Mouse (Mus musculus) lung, postnatal 10 days (tissue): Measurements from ENCODE around the gene Slc27a1.

Experiments used
- DNase-seq: peaks from one replicate; pipeline ENCODE4 v3.0.0; 2021

The Slc27a1 gene

DNA sequence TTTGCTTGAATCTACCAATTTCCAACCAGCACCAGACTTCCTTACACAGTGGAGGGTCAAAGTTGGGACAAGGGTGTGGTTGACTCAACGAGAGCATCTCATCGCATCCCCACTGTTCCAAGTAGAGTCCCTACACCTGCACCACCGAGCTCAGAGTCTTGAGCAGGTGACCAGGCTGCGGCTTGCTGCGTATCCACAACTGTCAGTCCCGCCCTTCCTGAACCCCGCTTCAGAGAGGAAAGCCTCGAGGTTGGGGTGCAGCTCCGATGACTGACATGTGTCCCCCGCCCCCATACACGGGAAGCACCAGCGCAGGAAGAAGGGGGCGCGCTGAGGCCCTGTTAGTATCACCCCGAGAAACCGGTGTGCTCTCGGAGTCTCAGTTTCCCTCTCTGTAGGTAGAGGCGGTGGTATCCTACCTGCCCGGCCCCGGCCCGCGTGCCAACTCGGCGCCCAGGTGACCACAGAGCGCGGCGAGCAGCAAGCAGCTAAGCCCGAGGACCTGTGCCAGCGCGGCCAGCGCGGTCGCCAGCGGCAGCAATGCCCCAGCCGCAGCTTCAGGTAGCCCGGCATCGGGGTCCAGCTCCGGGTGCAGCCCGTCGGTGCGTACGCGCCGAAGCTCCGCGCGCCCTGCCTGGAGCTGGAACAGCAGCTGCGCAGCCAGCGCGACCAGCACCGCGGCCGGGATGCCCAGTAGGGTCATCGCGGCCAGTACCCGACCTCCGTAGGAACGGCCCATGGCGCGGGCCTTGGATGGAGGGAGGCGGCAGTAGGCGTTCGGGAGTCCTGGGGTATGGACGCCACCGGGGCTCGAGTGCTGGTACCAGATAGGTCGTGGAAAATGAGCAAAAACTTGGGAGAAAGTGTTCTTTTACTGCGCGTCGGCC is 10.4 kb upstream of the Slc27a1 start, which contains the start of gene Tmem221:
Gene Tmem221 (minus strand): TSS at position 801 of the 887 bp plus-strand sequence.
- DNase-seq = no peak

GRCm38 (mm10) chr8:71558958-71559690 is 9.6 kb upstream of the Slc27a1 start:
- DNase-seq = peak; percentile 90

GRCm38 (mm10) chr8:71560071-71560470 is 8.6 kb upstream of the Slc27a1 start:
- no peak for DNase-seq

DNA sequence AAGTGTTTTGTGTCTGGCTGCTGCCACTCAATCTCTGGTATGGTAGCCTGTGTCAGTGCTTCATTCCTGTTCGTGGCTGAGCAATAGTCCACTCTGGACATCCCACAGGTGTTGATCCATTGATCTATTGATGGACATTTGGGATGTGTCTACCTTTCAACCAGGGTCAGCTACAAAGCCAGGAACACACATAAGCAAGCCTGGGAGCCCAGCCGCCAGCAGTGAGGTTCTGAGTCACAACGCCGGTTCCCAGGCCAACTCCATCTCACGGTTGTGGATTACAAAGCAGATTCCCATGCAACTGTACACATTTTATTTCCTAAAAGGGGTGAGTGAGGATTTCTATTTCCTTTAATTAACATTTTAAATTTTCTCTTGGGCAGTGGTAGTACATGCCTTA is 7.9 kb upstream of the Slc27a1 start:
- no peak for DNase-seq

DNA sequence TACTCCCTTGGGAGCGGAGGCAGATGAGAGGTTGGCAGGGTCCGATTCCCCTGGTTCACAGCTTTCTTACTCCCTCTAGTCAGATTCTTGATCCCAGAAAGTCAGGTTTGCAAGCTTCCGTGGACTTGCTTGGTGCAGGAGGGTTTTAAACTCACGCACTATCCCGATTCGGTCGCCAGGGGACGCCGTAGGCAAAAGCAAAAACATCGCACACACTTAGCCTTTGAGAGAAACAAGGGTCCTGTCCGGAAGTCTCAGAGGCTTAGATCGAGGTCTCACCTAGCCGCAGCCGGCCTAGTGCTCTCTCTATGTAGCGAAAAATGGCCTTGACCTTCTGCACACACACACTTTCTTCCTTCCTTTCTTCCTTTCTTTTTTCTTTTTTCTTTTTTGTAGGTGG is 7.3 kb upstream of the Slc27a1 start:
- peak; percentile 74 for DNase-seq

DNA sequence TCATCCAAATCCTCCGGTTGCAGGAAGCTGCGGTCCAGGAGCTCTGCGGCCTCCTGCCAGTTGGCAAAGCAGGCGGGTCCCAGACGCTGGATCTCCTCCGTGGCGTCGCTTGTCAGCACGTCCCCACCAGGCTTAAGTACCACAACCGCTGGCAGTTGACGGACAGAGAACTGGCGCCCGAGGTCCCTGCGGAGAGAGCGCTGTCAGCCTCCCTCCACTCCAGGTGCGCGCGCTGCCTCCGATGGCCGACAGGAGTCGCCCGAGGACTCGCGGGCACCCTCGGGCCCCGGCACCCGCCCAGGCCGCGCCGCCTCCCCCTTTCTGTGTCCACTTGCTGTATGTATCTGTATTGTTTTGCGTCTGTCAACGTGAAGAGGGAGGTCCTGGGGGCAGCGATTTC is 5.9 kb upstream of the Slc27a1 start:
- DNase-seq = peak; percentile 89

DNA sequence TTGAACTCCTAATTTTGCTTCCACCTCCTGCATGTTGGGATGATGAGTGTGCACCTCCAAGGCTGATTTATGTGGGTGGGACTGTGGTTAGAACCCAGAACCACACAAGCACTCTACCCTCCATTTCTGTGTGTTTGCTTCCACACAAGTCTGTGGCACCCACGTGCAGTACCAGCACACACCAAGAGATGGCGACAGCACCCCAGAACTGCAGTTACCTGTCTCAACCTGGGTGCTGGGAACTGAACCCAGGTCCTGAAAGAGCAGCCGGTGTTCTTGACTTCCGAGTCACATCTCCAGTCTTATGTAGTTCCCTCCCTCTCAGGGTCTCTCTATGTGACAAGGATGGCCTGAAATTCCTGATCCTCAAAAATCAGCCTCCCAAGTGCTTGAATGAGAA is 4.7 kb upstream of the Slc27a1 start:
- no peak for DNase-seq

- DNase-seq = no peak
Measured at GRCm38 (mm10) chr8:71566501-71566900, 2.2 kb upstream of the Slc27a1 start, which contains the start of gene Nxnl1. TSS of gene Nxnl1 (minus strand) at chr8:71566601.

GRCm38 (mm10) chr8:71567587-71567986 is 1.1 kb upstream of the Slc27a1 start:
- no peak for DNase-seq

- no peak for DNase-seq
Measured at GRCm38 (mm10) chr8:71568941-71569340, 259 bp downstream of the Slc27a1 start.

DNA sequence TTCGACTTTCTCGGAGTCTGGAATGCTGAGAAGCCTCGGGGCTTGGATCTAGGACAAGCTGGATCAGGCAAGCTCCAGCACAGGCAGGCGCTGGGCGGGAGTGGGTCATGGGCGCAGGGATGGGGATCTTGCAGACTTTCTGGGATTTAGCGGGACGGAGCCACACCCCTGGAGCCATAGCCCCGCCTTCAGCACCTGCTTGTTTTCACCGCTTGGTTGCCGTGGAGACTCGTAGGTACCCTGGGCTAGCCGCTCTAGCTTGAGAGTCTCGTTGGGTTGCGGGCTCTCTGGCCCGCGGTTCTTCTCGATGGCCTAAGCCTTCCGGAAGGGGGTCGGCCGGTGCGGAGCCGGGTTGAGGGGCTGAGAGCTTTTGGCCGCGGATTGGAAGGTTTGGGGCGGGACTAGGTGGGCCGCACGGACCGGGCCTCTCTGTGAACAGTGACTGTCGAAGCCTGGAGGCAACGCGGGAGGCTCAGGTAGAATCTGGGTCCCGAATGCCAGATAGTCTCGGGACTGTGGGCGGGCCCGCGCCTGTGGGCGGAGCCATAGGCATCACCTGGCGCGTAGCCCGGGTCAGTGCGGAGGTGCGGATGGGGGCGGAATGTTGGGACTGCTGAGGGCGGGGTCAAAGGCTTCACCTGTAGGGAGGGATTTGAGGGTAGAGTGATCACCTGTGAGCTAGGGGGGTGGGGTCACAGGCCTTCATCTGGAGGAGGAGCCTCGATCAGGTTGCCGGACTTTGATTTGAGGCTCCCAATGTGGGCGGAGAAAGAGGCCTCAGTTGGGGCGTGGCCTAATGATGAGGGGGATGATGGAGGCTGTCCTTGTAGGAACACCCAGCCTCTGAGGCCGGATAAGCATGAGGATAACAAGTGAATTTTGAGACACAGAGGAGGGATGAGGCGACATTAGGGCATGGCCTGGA is 946 bp downstream of the Slc27a1 start:
- DNase-seq = peak; percentile 94

DNA sequence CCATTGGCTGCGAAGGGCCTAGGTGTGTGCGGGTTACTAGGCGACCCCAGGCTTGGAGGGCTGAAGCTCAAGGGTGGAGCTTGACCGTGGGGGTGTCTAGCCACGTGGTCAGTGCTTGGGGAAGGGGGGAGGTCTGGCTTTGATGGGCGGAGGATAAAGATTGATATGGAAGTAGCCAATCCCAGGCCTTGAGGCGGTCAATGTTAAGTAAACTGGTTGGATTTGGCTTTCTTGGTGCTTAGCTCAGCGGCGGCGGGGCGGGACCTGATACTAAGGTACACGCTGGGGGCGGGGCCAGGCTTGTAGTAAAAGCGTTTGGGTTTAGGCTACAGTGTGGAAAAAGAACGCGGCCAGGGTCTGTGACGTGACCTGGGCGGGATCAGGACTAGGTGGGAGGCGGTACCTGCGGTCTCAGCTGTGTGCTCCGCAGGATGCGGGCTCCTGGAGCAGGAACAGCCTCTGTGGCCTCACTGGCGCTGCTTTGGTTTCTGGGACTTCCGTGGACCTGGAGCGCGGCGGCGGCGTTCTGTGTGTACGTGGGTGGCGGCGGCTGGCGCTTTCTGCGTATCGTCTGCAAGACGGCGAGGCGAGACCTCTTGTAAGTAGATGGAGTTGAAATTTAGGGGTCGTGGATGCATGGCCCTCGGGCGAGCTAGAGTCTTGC is 1.7 kb downstream of the Slc27a1 start:
- peak; percentile 94 for DNase-seq

- DNase-seq = no peak
Measured at GRCm38 (mm10) chr8:71572077-71572476, 3.4 kb downstream of the Slc27a1 start.

- DNase-seq = peak; percentile 48
Measured at GRCm38 (mm10) chr8:71572847-71573633, 4.4 kb downstream of the Slc27a1 start.

DNA sequence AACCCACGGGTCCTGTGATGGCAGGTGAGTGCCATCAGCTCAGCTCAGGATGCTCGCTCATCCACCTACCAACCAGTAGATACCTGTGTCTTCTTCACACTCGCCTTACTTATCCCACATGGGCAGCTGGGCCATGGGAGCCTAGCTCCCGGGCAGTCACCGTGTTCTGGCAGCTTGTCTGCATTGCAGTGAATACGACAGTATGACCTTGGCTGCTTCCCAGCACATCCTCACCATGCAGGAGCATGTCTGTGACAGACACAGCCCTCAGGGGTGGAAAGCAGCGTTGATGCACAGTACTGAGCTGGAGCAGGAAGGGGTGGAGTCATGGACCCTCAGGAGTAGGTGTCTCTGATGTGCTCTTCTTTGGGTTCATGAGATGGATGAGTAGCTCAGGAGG is 5.7 kb downstream of the Slc27a1 start:
- DNase-seq = no peak

DNA sequence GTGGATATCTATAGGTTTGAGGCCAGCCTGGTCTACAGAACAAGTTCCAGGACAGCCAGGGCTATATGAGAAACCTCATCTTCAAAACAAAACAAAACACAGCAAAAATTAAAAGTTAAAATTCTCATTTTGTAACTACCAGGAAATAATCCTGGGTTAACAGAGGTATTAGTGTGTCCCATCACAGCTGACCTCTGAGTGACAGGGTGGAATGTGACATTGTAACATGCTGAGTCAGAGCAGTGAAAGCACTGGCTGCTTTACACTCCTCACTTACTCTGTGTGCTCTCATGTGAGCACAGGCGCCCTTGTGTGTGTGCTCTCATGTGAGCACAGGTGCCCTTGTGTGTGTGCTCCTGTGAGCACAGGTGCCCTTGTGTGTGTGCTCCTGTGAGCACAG is 6.3 kb downstream of the Slc27a1 start:
- DNase-seq = no peak

GRCm38 (mm10) chr8:71577856-71578387 is 9.2 kb downstream of the Slc27a1 start:
- DNase-seq = no peak

- DNase-seq = no peak
Measured at GRCm38 (mm10) chr8:71579009-71579408, 10.3 kb downstream of the Slc27a1 start.

DNA sequence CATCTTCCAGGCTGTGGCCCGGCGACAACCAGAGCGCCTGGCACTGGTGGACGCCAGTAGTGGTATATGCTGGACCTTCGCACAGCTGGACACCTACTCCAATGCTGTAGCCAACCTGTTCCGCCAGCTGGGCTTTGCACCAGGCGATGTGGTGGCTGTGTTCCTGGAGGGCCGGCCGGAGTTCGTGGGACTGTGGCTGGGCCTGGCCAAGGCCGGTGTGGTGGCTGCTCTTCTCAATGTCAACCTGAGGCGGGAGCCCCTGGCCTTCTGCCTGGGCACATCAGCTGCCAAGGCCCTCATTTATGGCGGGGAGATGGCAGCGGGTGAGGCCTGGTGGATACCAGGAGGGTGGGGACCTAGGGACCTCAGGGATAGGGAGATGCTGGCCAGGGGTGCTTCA is 10.8 kb downstream of the Slc27a1 start:
- no peak for DNase-seq

DNA sequence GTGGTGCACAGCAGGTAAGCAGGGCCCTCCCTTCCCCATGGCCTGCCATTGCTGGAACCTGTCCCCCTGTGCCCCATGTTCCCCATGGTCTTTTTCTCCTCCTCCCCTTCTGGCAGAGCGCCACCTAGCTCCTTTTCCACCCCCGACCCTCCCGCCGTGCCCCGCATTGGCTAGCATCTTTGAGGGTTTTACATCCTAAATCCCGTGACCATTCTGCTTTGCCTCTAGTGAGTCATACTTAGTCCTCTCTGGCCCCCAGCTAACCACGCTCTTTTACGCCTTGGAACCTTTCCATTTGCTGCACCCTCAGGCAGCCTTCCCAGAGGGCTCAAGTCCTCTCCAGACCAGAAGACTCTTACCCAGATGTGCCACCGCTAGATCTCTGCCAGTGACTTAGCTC is 11.5 kb downstream of the Slc27a1 start:
- no peak for DNase-seq

- peak; percentile 62 for DNase-seq
Measured at GRCm38 (mm10) chr8:71586891-71587290, 18.2 kb downstream of the Slc27a1 start.
